Mouse (Mus musculus): ENCODE results near the gene Eif2ak3. TPM values are rescaled to one million over a fixed set of nuclear protein-coding genes. Genes with fewer than 3 reads are reported as not detected.

The Eif2ak3 gene
- polyA plus RNA-seq, 1 experiment = 3.3 TPM

DNA sequence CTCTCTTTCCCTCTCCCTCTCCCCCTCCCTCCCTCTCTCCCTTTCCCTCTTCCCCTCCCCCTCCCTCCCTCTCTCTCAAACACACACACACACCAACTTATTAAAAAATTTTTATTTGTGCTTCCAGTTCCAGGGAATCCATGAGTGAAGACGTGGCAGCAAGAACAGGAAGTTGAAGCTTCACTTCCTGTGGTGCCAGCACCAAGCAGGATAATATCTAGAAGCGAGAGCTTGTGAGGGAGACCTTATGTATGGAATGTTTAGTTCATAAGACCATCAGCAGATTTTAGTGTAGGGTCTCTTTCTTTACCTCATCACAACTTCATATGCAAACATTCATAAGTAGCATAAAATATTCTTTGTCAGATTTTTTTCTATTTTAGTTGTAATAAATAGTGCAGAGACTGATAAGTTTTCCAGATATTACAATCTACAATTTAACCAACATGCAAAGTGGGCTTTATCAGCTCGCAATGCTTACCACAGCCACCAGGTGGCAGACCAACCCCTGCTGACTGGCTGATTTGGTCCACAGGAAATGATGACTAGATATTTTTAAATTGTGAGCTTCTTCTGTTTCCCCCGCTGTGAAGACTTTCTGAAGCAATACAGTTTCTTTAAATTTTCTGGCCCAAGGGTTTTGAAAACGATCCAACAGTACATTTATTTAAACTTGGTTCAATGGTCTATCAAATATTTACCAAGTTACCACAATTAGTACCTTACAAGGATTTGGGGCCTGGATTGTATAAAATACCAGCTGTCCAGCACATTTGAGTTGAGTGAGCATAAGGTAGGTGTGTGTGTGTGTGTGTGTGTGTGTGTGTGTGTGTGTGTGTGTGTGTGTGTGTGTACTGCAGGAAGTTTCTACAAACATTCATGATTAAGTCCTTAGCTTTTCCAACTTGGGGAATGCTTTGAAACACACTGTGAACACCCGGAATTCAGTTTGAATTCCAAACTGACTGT lies 32.5 kb upstream of the Eif2ak3 start:
- TF ChIP-seq TCF12 (IDR thresholded peaks at IDR 0.05; ENCODE audit: insufficient read depth, poor library complexity, severe bottlenecking) = no peak
- no peak for TF ChIP-seq POLR2A (IDR thresholded peaks at IDR 0.05; ENCODE audit: insufficient read length, low read depth)
- TF ChIP-seq E2F4 (IDR thresholded peaks at IDR 0.05; ENCODE audit: insufficient read depth) = no peak
- no peak for TF ChIP-seq CEBPB (IDR thresholded peaks at IDR 0.05; ENCODE audit: insufficient read depth, poor library complexity, severe bottlenecking)
- no peak for TF ChIP-seq MAX (IDR thresholded peaks at IDR 0.05; ENCODE audit: low read depth)
- no peak for TF ChIP-seq MYOD1 (IDR thresholded peaks at IDR 0.05; ENCODE audit: control insufficient read depth in 1 of 3, insufficient read length in 2 of 3, low read depth in 2 of 3)
- TF ChIP-seq POLR2AphosphoS2 (IDR thresholded peaks at IDR 0.05; ENCODE audit: insufficient read length, low read depth) = no peak
- TF ChIP-seq SRF (IDR thresholded peaks at IDR 0.05; ENCODE audit: control insufficient read depth, insufficient read length, low read depth) = no peak
- Histone ChIP-seq H3K27me3 (ENCODE audit: control insufficient read depth, insufficient read depth, insufficient read length) (no peaks in the 10 kb centered on the region), H3K36me3 (ENCODE audit: control insufficient read depth, insufficient read depth) (no peaks in the 10 kb centered on the region), H3K4me3 (no peak overlapping the region), H3K79me2 (ENCODE audit: control insufficient read depth, insufficient read depth) (no peaks in the 10 kb centered on the region), H3ac (ENCODE audit: control insufficient read depth, insufficient read length) (no peak overlapping the region), H3K4me2 (ENCODE audit: low read depth) (peak overlapping the region; percentile 52)

GRCm38 (mm10) chr6:70812526-70812895 lies 31.8 kb upstream of the Eif2ak3 start:
- Histone ChIP-seq H3K27me3 (ENCODE audit: control insufficient read depth, insufficient read depth, insufficient read length) (no peaks in the 10 kb centered on the region), H3K79me2 (ENCODE audit: control insufficient read depth, insufficient read depth) (no peaks in the 10 kb centered on the region), H3ac (ENCODE audit: control insufficient read depth, insufficient read length) (no peak overlapping the region), H3K4me2 (ENCODE audit: low read depth) (peak overlapping the region; percentile 52), H3K4me3 (no peak overlapping the region), H3K36me3 (ENCODE audit: control insufficient read depth, insufficient read depth) (no peaks in the 10 kb centered on the region)
- TF ChIP-seq MYOD1 (IDR thresholded peaks at IDR 0.05; ENCODE audit: control insufficient read depth in 1 of 3, insufficient read length in 2 of 3, low read depth in 2 of 3) (no peak), MAX (IDR thresholded peaks at IDR 0.05; ENCODE audit: low read depth) (no peak), CEBPB (IDR thresholded peaks at IDR 0.05; ENCODE audit: insufficient read depth, poor library complexity, severe bottlenecking) (no peak), TCF12 (IDR thresholded peaks at IDR 0.05; ENCODE audit: insufficient read depth, poor library complexity, severe bottlenecking) (no peak)

- H3K27me3 ChIP-seq (ENCODE audit: control insufficient read depth, insufficient read depth, insufficient read length) = no peaks in the 10 kb centered on the region
- H3K4me2 ChIP-seq (ENCODE audit: low read depth) = no peak overlapping the region
- no peak overlapping the region for H3K4me3 ChIP-seq
- H3ac ChIP-seq (ENCODE audit: control insufficient read depth, insufficient read length) = no peak overlapping the region
- peak in 1 of 3 experiments; percentile 69 for TF ChIP-seq MYOD1 (IDR thresholded peaks at IDR 0.05; ENCODE audit: control insufficient read depth in 1 of 3, insufficient read length in 2 of 3, low read depth in 2 of 3)
- no peak for TF ChIP-seq POLR2A (IDR thresholded peaks at IDR 0.05; ENCODE audit: insufficient read length, low read depth)
- no peak for TF ChIP-seq USF1 (IDR thresholded peaks at IDR 0.05; ENCODE audit: low read depth)
- peak in 1 of 3 experiments; percentile 69 for TF ChIP-seq MYOG (IDR thresholded peaks at IDR 0.05; ENCODE audit: control insufficient read depth in 1 of 3, insufficient read depth in 1 of 3, insufficient read length in 2 of 3, low read depth in 2 of 3)
- no peak for TF ChIP-seq REST (IDR thresholded peaks at IDR 0.05; ENCODE audit: insufficient read depth, insufficient read length)
- no peak for TF ChIP-seq TCF3 (IDR thresholded peaks at IDR 0.05; ENCODE audit: insufficient read length, low read depth)
- no peak for TF ChIP-seq TCF12 (IDR thresholded peaks at IDR 0.05; ENCODE audit: insufficient read depth, poor library complexity, severe bottlenecking)
- no peak for TF ChIP-seq E2F4 (IDR thresholded peaks at IDR 0.05; ENCODE audit: insufficient read depth)
- no peak for TF ChIP-seq CEBPB (IDR thresholded peaks at IDR 0.05; ENCODE audit: insufficient read depth, poor library complexity, severe bottlenecking)
- TF ChIP-seq MAX (IDR thresholded peaks at IDR 0.05; ENCODE audit: low read depth) = no peak
- TF ChIP-seq SRF (IDR thresholded peaks at IDR 0.05; ENCODE audit: control insufficient read depth, insufficient read length, low read depth) = no peak
- TF ChIP-seq POLR2AphosphoS2 (IDR thresholded peaks at IDR 0.05; ENCODE audit: insufficient read length, low read depth) = no peak
- no peaks in the 10 kb centered on the region for H3K79me2 ChIP-seq (ENCODE audit: control insufficient read depth, insufficient read depth)
- H3K36me3 ChIP-seq (ENCODE audit: control insufficient read depth, insufficient read depth) = no peaks in the 10 kb centered on the region
Measured at GRCm38 (mm10) chr6:70813921-70814628, 30.2 kb upstream of the Eif2ak3 start.

DNA sequence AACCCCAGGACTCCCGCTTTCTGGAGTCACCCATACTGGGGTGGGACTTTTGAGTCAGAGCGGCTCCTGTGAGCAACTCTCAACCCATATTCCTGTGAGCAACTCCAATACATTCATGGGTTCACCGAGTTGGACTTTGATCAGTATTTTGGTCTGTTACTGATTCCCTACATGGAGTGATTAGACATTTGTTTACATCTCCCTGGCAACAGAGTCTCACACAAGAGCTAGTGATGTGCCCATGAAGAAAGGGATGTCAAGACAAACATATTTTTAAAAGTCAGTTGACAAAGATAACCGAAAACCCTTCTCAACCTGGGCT lies 29.7 kb upstream of the Eif2ak3 start:
- H3K27me3 ChIP-seq (ENCODE audit: control insufficient read depth, insufficient read depth, insufficient read length) = no peaks in the 10 kb centered on the region
- no peak overlapping the region for H3K4me3 ChIP-seq
- no peak overlapping the region for H3ac ChIP-seq (ENCODE audit: control insufficient read depth, insufficient read length)
- no peak for TF ChIP-seq E2F4 (IDR thresholded peaks at IDR 0.05; ENCODE audit: insufficient read depth)
- TF ChIP-seq MYOD1 (IDR thresholded peaks at IDR 0.05; ENCODE audit: control insufficient read depth in 1 of 3, insufficient read length in 2 of 3, low read depth in 2 of 3) = no peak
- TF ChIP-seq MAX (IDR thresholded peaks at IDR 0.05; ENCODE audit: low read depth) = no peak
- TF ChIP-seq USF1 (IDR thresholded peaks at IDR 0.05; ENCODE audit: low read depth) = no peak
- TF ChIP-seq POLR2A (IDR thresholded peaks at IDR 0.05; ENCODE audit: insufficient read length, low read depth) = no peak
- no peak for TF ChIP-seq TCF3 (IDR thresholded peaks at IDR 0.05; ENCODE audit: insufficient read length, low read depth)
- TF ChIP-seq POLR2AphosphoS2 (IDR thresholded peaks at IDR 0.05; ENCODE audit: insufficient read length, low read depth) = no peak
- no peak for TF ChIP-seq MYOG (IDR thresholded peaks at IDR 0.05; ENCODE audit: control insufficient read depth in 1 of 3, insufficient read depth in 1 of 3, insufficient read length in 2 of 3, low read depth in 2 of 3)
- TF ChIP-seq REST (IDR thresholded peaks at IDR 0.05; ENCODE audit: insufficient read depth, insufficient read length) = no peak
- no peak for TF ChIP-seq CEBPB (IDR thresholded peaks at IDR 0.05; ENCODE audit: insufficient read depth, poor library complexity, severe bottlenecking)
- H3K4me2 ChIP-seq (ENCODE audit: low read depth) = no peak overlapping the region
- H3K79me2 ChIP-seq (ENCODE audit: control insufficient read depth, insufficient read depth) = no peaks in the 10 kb centered on the region
- no peaks in the 10 kb centered on the region for H3K36me3 ChIP-seq (ENCODE audit: control insufficient read depth, insufficient read depth)

Data from myocyte (in vitro differentiated cells).